Mouse (Mus musculus): ENCODE measurements around the gene C730034F03Rik.
"Not testable (repeated sequence)": the region's sequence is repeated elsewhere in the genome, so short reads cannot be mapped to it uniquely, and the experiment has no call there.

The C730034F03Rik gene

GRCm38 (mm10) chr15:89429352-89430221 is at the start of gene C730034F03Rik, which contains the start of the genes Gm44502 and Chkb:
C730034F03Rik (plus strand) TSS chr15:89429589.
Gm44502 (minus strand) TSS chr15:89429696.
Chkb (minus strand) TSS chr15:89429908.
- peak; percentile 94 for DNase-seq

- no peak for DNase-seq
Observed at GRCm38 (mm10) chr15:89384617-89385016, 44.8 kb upstream of the C730034F03Rik start, which contains the start of gene Klhdc7b. Klhdc7b (plus strand) TSS chr15:89384917.

GRCm38 (mm10) chr15:89387127-89387526 is 42.3 kb upstream of the C730034F03Rik start:
- peak; percentile 65 for DNase-seq

- DNase-seq = no peak
Observed at GRCm38 (mm10) chr15:89390081-89390480, 39.3 kb upstream of the C730034F03Rik start.

GRCm38 (mm10) chr15:89396883-89397282 is 32.5 kb upstream of the C730034F03Rik start:
- no peak for DNase-seq

GRCm38 (mm10) chr15:89398146-89398545 is 31.2 kb upstream of the C730034F03Rik start:
- no peak for DNase-seq

- no peak for DNase-seq
Observed at GRCm38 (mm10) chr15:89399716-89400115, 29.7 kb upstream of the C730034F03Rik start.

- DNase-seq = no peak
Observed at GRCm38 (mm10) chr15:89402471-89402870, 26.9 kb upstream of the C730034F03Rik start.

- DNase-seq = no peak
Observed at GRCm38 (mm10) chr15:89404831-89405623, 24.4 kb upstream of the C730034F03Rik start.

- no peak for DNase-seq
Observed at GRCm38 (mm10) chr15:89406691-89407090, 22.7 kb upstream of the C730034F03Rik start.

- no peak for DNase-seq
Observed at GRCm38 (mm10) chr15:89410118-89410517, 19.3 kb upstream of the C730034F03Rik start, which contains the start of gene Syce3. Syce3 (minus strand) TSS chr15:89410503.

GRCm38 (mm10) chr15:89415282-89415681 is 14.1 kb upstream of the C730034F03Rik start:
- no peak for DNase-seq

- DNase-seq = no peak
Observed at GRCm38 (mm10) chr15:89421938-89422337, 7.5 kb upstream of the C730034F03Rik start.

GRCm38 (mm10) chr15:89424621-89425020 is 4.8 kb upstream of the C730034F03Rik start:
- no peak for DNase-seq

GRCm38 (mm10) chr15:89425711-89426121 is 3.7 kb upstream of the C730034F03Rik start, which contains the start of gene Cpt1b:
Cpt1b (minus strand) TSS chr15:89425863.
- no peak for DNase-seq

- DNase-seq = no peak
Observed at GRCm38 (mm10) chr15:89426716-89427115, 2.7 kb upstream of the C730034F03Rik start.

GRCm38 (mm10) chr15:89428136-89428790 is 1.1 kb upstream of the C730034F03Rik start:
- no peak for DNase-seq

- no peak for DNase-seq
Observed at GRCm38 (mm10) chr15:89428821-89429351, 503 bp upstream of the C730034F03Rik start.

- peak; percentile 27 for DNase-seq
Observed at GRCm38 (mm10) chr15:89430341-89430740, 952 bp downstream of the C730034F03Rik start.

GRCm38 (mm10) chr15:89430771-89431170 is 1.4 kb downstream of the C730034F03Rik start:
- not testable (repeated sequence) for DNase-seq

GRCm38 (mm10) chr15:89431271-89431670 is 1.9 kb downstream of the C730034F03Rik start:
- no peak for DNase-seq

GRCm38 (mm10) chr15:89431806-89432205 is 2.4 kb downstream of the C730034F03Rik start:
- DNase-seq = no peak

Measured in thymus, postnatal 14 days (tissue).